Mouse (Mus musculus): ENCODE data around the gene Amdhd2. TPM values are rescaled to one million over a fixed set of nuclear protein-coding genes. Genes with fewer than 3 reads are reported as not detected.

Amdhd2 gene
- total and polyA plus RNA-seq, 3 experiments = 0.64 TPM; not detected in 2

- peaks cover 11 to 35% of the 10 kb centered on the region in 2 experiments for H3K4me1 ChIP-seq (ENCODE audit: control insufficient read depth in 1 of 2, insufficient read depth in 2 of 2)
- H3K27me3 ChIP-seq (replicated peaks) = no peaks in the 10 kb centered on the region
- dilution Hi-C loops (cut with MboI; ENCODE audit: extremely low pct_ligation_motif_present, extremely low pct_unique_long_range_greater_than_20kb, low sequenced_read_pairs) = no loop called here
- H3K36me3 ChIP-seq (replicated peaks in 1 of 2; ENCODE audit: control insufficient read depth in 1 of 2, insufficient read depth in 1 of 2, low read length in 1 of 2) = peaks cover 0 to 36% of the 10 kb centered on the region in 2 experiments
- no peak overlapping the region for H3K4me3 ChIP-seq (replicated peaks in 1 of 3; ENCODE audit: low read depth in 2 of 3, low read length in 2 of 3, poor library complexity in 1 of 3)
- H3K27ac ChIP-seq (ENCODE audit: insufficient read depth, low read depth) = no peak overlapping the region
- in situ Hi-C loops (cut with MboI; ENCODE audit: low pct_ligation_motif_present, low pct_unique_long_range_greater_than_20kb, low sequenced_read_pairs) = no loop called here
- no peaks in the 10 kb centered on the region for H3K79me2 ChIP-seq (replicated peaks; ENCODE audit: control insufficient read depth, extremely low read depth, insufficient read depth, poor library complexity, severe bottlenecking)
- H3K9ac ChIP-seq (ENCODE audit: insufficient read depth, low read depth) = no peak overlapping the region
- TF ChIP-seq POLR2A (IDR thresholded peaks at IDR 0.05; ENCODE audit: low read depth, low read length) = no peak
- TF ChIP-seq ETS1 (conservative IDR thresholded peaks at IDR 0.05; ENCODE audit: low read depth, low read length) = no peak
- no peak for TF ChIP-seq MXI1 (IDR thresholded peaks at IDR 0.05; ENCODE audit: low read depth, low read length)
- no peak for TF ChIP-seq NELFE (IDR thresholded peaks at IDR 0.05; ENCODE audit: low read depth, low read length)
- no peak for TF ChIP-seq USF2 (conservative IDR thresholded peaks at IDR 0.05; ENCODE audit: low read depth, low read length)
- no peak for TF ChIP-seq SIN3A (IDR thresholded peaks at IDR 0.05; ENCODE audit: low read length)
- TF ChIP-seq EP300 (IDR thresholded peaks at IDR 0.05; ENCODE audit: low read length) = no peak
- TF ChIP-seq JUND (conservative IDR thresholded peaks at IDR 0.05; ENCODE audit: low read depth, low read length) = no peak
- TF ChIP-seq JUN (IDR thresholded peaks at IDR 0.05; ENCODE audit: insufficient read depth, low read depth, low read length) = no peak
- no peak for TF ChIP-seq MAFK (IDR thresholded peaks at IDR 0.05; ENCODE audit: insufficient replicate concordance, low read length)
- TF ChIP-seq MYC (IDR thresholded peaks at IDR 0.05; ENCODE audit: low read depth, low read length) = no peak
- no peak overlapping the region for H3K4me2 ChIP-seq (ENCODE audit: insufficient read depth, low read depth, poor library complexity, severe bottlenecking)
- no peaks in the 10 kb centered on the region for H3K9me3 ChIP-seq (replicated peaks; ENCODE audit: low read length)
- DNase-seq (ENCODE audit: extremely low read depth) = no peak
These were observed 37.5 kb upstream of the Amdhd2 start for GRCm38 (mm10) chr17:24201092-24201491.

- TF ChIP-seq RCOR1 (conservative IDR thresholded peaks at IDR 0.05; ENCODE audit: low read depth, low read length) = no peak
- TF ChIP-seq RAD21 (IDR thresholded peaks at IDR 0.05; ENCODE audit: low read depth, low read length) = no peak
- TF ChIP-seq JUND (conservative IDR thresholded peaks at IDR 0.05; ENCODE audit: low read depth, low read length) = no peak
- no peak for TF ChIP-seq IRF4 (IDR thresholded peaks at IDR 0.05; ENCODE audit: low read depth, low read length)
- TF ChIP-seq CHD1 (IDR thresholded peaks at IDR 0.05; ENCODE audit: low read depth, low read length) = no peak
- TF ChIP-seq EP300 (IDR thresholded peaks at IDR 0.05; ENCODE audit: low read length) = no peak
- no peak for TF ChIP-seq SIN3A (IDR thresholded peaks at IDR 0.05; ENCODE audit: low read length)
- TF ChIP-seq USF1 (IDR thresholded peaks at IDR 0.05; ENCODE audit: low read depth, low read length) = no peak
- TF ChIP-seq E2F4 (IDR thresholded peaks at IDR 0.05; ENCODE audit: insufficient replicate concordance, low read depth, low read length) = no peak
- TF ChIP-seq PAX5 (IDR thresholded peaks at IDR 0.05; ENCODE audit: low read length) = no peak
- no peak for TF ChIP-seq UBTF (IDR thresholded peaks at IDR 0.05; ENCODE audit: low read depth, low read length)
- TF ChIP-seq POLR2AphosphoS2 (IDR thresholded peaks at IDR 0.05; ENCODE audit: low read depth, low read length) = no peak
- TF ChIP-seq TBP (conservative IDR thresholded peaks at IDR 0.05; ENCODE audit: low read depth, low read length) = no peak
- Histone ChIP-seq H3K9ac (ENCODE audit: insufficient read depth, low read depth) (no peak overlapping the region), H3K4me1 (ENCODE audit: control insufficient read depth in 1 of 2, insufficient read depth in 2 of 2) (peaks cover 6 to 34% of the 10 kb centered on the region in 2 experiments; a peak in 3 of 4 replicates), H3K79me2 (replicated peaks; ENCODE audit: control insufficient read depth, extremely low read depth, insufficient read depth, poor library complexity, severe bottlenecking) (no peaks in the 10 kb centered on the region), H3K4me3 (replicated peaks in 1 of 3; ENCODE audit: low read depth in 2 of 3, low read length in 2 of 3, poor library complexity in 1 of 3) (no peak overlapping the region), H3K27ac (ENCODE audit: insufficient read depth, low read depth) (no peak overlapping the region), H3K9me3 (replicated peaks; ENCODE audit: low read length) (no peaks in the 10 kb centered on the region), H3K27me3 (replicated peaks) (no peaks in the 10 kb centered on the region), H3K4me2 (ENCODE audit: insufficient read depth, low read depth, poor library complexity, severe bottlenecking) (no peak overlapping the region), H3K36me3 (replicated peaks in 1 of 2; ENCODE audit: control insufficient read depth in 1 of 2, insufficient read depth in 1 of 2, low read length in 1 of 2) (peaks cover 0 to 38% of the 10 kb centered on the region in 2 experiments)
- dilution Hi-C loops (cut with MboI; ENCODE audit: extremely low pct_ligation_motif_present, extremely low pct_unique_long_range_greater_than_20kb, low sequenced_read_pairs) (no loop called here), in situ Hi-C loops (cut with MboI; ENCODE audit: low pct_ligation_motif_present, low pct_unique_long_range_greater_than_20kb, low sequenced_read_pairs) (no loop called here)
- DNase-seq (ENCODE audit: extremely low read depth) = no peak
These were observed 36.2 kb upstream of the Amdhd2 start for GRCm38 (mm10) chr17:24199741-24200140.
